Mouse (Mus musculus): ENCODE data around the gene Susd6.

Susd6 gene

DNA sequence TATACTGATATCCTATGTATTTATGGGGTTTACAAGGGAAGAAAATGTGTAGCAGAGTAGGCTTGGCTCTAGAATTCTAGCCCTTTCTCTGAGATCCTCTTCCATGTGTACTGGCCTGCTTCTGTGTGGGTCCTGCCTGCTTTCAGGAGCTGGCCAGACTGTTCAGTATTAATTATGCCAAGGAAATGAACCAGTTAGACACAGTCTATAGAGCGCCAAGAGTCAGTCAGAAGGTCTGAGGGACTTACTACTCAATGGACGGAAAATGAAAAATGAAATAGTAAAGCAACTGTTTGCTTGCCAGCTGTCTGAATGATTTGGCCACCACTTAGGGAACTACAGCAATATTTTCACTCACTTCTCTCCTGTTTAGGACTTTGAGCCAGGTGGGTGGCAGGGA is 75.7 kb downstream of the Susd6 start:
- no peak for DNase-seq (ENCODE audit: low read depth in 1 of 2, low spot score in 2 of 2)

DNA sequence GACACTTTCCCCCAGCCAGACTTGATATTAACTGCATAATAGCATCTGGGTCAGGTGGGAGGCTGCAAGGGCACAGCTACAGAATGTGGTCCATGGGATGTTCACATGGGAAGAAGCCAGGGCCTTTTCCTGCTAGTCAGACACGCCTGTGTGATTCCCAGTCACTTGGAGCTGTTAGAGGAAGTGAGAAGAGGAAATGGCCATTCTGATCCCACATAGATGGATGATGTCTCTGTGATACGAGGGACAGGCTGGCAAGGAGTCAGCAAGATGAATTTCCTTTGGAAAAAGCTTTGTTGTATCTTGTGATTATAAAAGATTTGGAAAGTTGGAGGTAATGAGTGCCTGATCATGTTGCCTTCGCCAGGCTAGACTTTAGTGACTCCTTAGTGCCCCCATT is 76.8 kb downstream of the Susd6 start:
- DNase-seq (ENCODE audit: low read depth in 1 of 2, low spot score in 2 of 2), result no peak

GRCm38 (mm10) chr12:80868401-80868800 is 78.1 kb downstream of the Susd6 start:
- no peak for DNase-seq (ENCODE audit: low read depth in 1 of 2, low spot score in 2 of 2)

DNA sequence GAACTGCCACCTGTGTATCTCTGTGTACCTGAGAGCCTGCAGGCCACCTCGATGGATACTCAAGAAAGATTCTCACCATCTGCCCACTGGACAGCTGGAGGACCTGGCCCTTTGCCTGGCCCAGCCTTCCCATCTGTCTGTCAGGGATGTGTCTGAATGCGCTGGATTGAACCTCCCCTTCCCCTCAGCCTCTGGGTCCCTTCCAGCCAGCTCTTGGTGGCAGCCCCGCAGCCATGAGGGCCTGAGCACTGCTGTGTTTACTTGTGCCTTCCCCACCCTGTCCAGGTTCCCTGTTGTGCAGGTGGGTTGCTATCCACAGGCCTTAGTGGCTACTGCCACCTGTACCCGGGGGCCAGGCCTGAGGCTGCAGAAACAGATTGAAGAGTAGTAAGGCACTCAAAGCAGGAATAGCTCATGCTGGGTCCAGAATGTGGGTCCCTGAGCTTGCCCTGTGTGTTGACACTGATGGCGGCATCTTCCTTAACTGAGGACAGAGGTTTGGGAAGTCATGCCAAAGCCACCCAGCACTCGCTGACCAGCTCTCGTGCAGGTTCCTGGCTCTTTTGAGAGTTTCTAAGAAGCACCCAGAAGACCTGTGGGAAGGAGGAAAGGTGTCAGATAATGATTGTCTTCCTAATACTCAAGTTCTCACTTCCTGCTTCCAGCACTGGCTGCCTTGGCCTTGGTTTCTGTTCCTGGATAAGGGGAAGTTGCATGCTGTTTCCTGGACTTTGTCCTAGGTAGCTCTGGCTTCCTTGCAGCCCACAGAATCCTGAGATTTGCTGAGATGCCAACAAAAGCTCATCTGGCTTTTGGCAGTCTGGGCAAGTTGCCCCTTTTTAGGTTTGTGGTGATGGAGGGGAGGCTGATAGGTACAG is 87.1 kb downstream of the Susd6 start:
- no peak for DNase-seq (ENCODE audit: low read depth in 1 of 2, low spot score in 2 of 2)

DNA sequence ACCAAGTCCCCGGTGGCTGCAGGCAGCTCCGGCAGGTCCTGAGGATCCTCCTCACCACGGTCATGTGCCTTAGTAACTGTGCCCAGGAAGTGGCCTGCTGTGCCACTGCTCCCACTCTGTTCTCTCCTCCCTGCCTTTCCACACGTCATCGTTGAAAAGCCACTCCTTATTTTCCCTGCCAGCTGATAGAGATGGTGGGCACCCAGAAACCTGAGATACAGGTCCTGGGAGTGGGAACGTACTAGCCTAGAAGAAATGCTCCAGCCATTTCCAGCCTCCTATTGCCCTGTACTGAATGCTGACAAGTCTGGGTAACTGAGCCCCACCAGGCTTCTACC is 87.8 kb downstream of the Susd6 start:
- DNase-seq (ENCODE audit: low read depth in 1 of 2, low spot score in 2 of 2), result no peak

DNA sequence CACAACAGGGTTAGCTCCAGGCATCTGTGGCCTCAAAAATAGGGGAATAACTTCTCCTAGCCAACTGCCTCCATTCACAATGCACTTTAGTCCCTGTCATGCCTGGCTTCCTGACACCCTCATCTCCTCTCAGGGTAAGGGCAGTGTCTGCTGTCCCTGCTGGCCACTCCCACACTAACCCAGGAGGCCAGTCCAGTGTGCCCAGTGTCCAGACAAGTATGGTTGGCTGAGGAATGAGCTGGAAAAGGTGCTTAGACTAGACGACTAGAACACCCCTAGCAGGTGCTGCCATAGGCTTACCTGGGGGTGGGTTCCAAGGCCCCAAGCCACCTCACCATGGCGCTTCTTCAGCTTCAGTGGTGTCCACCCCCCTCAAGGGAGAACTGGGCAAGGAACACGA is 88.3 kb downstream of the Susd6 start:
- no peak for DNase-seq (ENCODE audit: low read depth in 1 of 2, low spot score in 2 of 2)

DNA sequence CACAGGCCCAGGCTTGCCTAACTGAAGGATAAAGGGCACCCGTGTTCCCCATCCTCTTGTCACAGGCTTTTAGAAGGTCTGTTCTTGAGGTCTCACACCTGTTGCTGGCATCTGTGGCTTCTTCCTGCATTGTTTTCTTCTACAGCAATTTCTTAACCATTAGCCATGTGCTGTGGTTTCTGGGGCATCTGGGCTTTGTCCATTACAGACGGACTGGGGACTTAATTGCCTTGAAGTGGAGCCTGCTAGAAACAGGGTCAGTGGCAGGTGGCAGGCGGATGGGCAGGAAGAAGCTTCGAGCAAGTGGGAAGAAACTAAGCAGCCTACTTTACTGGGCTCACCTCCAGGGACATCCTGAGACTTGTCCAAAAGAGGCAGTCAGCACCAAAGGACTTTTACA is 89.0 kb downstream of the Susd6 start:
- no peak for DNase-seq (ENCODE audit: low read depth in 1 of 2, low spot score in 2 of 2)

GRCm38 (mm10) chr12:80881121-80881520 is 90.8 kb downstream of the Susd6 start:
- DNase-seq (ENCODE audit: low read depth in 1 of 2, low spot score in 2 of 2), result no peak

GRCm38 (mm10) chr12:80883278-80883677 is 93.0 kb downstream of the Susd6 start:
- no peak for DNase-seq (ENCODE audit: low read depth in 1 of 2, low spot score in 2 of 2)

DNA sequence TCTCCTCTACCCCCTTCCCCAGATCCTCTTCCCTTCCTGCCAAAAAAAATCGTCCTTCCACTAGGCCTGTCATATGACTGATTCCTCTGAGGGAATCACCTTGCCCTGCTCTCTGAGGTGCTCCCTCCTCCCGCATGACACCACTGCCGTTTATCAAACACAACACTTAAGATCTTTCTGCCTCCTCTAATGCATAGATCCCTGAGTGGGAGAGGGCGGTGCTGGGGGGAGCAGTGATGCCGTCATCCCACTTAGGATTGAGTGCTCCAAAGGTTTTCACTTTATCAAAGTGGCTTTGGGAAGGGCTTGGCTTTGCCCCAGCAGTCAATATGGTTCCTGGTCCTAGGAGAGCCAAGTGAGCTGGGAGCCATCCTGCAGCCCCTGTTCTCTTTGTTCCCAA is 93.6 kb downstream of the Susd6 start:
- DNase-seq (ENCODE audit: low read depth in 1 of 2, low spot score in 2 of 2), result no peak

GRCm38 (mm10) chr12:80885301-80886288 is 95.3 kb downstream of the Susd6 start:
- no peak for DNase-seq (ENCODE audit: low read depth in 1 of 2, low spot score in 2 of 2)

DNA sequence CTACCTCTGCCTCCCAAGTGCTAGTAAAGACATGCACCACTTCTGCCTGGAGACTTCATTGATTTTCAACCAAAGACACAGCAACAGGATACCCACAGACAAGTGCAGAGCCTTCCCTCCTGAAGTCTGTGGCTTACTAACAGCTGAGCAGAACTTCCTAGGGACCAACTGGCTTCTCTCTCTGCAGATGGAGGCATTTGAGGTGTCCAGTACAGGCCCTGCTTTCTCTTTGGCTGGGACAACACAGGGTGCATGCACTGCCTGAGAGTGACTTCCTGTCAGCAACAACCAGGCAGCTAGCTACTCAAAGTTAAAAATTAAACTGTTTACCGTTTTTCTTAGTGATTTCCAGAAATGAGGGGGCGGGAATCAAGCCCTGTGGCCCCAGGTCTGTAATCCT is 96.7 kb downstream of the Susd6 start:
- DNase-seq (ENCODE audit: low read depth in 1 of 2, low spot score in 2 of 2), result no peak

GRCm38 (mm10) chr12:80889331-80889730 is 99.0 kb downstream of the Susd6 start:
- no peak for DNase-seq (ENCODE audit: low read depth in 1 of 2, low spot score in 2 of 2)

GRCm38 (mm10) chr12:80891074-80891473 is 100.8 kb downstream of the Susd6 start:
- no peak for DNase-seq (ENCODE audit: low read depth in 1 of 2, low spot score in 2 of 2)

- no peak for DNase-seq (ENCODE audit: low read depth in 1 of 2, low spot score in 2 of 2)
Observed at GRCm38 (mm10) chr12:80893720-80894494, 103.6 kb downstream of the Susd6 start.

- peak in 1 of 2 experiments; percentile 37 for DNase-seq (ENCODE audit: low read depth in 1 of 2, low spot score in 2 of 2)
Observed at GRCm38 (mm10) chr12:80894973-80895570, 104.8 kb downstream of the Susd6 start.

DNA sequence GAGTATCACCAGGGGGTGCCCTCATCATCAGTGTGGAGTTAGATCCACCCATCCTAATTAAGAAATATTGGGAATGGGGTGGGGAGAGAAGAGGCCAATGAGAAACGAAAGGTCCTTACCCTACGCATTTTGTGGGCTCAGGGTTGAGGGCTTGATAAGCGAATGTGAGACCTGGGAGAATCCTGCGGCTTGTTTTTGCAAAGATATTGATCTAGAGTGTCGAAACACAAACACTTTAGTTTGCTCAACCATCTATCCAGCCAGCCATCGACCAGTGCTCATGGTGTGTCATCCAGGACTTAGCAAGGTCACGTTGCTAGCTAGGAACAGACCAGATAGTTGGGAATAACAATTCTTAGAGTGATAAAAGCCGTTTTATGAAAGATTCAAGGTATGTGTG is 119.3 kb downstream of the Susd6 start:
- DNase-seq (ENCODE audit: low read depth in 1 of 2, low spot score in 2 of 2), result no peak

GRCm38 (mm10) chr12:80917764-80918163 is 127.5 kb downstream of the Susd6 start:
- peak in 1 of 2 experiments; percentile 11 for DNase-seq (ENCODE audit: low read depth in 1 of 2, low spot score in 2 of 2)

DNA sequence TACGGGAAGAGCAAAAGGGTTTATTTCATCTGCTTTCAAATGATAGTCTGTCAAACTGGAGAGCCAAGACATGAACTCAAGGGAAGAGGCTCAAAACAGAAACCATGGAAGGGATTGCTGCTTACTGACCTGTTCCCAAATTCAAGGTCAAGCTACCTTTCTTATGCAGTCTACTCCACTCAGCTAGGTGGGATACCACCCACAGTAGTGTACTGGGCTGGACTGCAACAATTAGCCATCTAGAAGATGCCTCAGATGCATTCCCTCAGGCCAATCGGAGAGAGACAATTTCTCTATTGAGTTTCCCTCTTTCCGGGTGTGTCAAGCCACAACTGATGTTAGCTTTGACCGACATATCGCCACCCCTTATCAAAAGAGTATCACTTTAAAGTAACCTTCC is 131.0 kb downstream of the Susd6 start:
- no peak for DNase-seq (ENCODE audit: low read depth in 1 of 2, low spot score in 2 of 2)

DNA sequence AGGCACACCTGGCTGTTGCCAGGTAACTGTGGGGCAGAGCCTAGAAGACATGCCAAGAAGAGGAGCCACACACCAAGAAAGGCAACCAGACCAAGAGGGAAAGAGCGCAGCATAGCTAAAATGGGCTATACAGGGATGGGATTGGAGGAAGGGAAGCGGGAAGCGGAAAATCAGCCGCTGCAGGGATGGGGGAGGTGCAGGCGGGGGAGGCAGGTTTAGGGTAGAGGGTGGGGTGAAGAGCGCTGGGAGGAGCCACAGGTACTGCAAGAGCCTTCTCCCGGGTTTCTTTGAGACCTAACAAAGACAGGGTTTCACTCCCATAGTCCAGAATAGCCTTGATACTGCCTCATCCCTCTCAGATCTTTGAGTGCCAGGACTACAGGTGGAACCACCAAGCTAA is 132.6 kb downstream of the Susd6 start:
- DNase-seq (ENCODE audit: low read depth in 1 of 2, low spot score in 2 of 2), result no peak

DNA sequence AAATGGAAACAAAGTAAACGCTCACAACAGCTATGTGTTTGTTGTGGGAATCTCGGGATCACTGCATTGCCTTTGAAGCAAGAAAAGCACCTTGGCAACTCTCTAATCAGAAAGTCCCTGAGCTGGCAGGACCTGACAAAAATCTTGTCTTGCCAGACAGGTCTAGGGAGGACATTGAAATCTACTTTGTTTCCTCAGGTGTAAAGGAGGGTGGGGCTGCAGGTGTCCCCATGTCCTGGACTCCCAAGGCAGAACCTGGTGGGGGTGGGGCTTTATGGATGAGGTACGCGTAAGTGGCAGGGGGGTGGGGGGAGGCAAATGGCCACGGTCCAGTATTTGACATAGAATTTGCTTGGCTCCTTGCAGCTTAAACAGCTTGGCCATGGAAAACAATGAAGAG is 133.3 kb downstream of the Susd6 start:
- DNase-seq (ENCODE audit: low read depth in 1 of 2, low spot score in 2 of 2), result no peak

Data from monocyte, adult 2 months (primary cell).